Mouse (Mus musculus) stomach, postnatal 0 days (tissue): ENCODE data around the gene Prr22.

Experiments used
- CTCF ChIP-seq: IDR thresholded peaks from 2 replicates; pipeline ENCODE4 v1.5.1; 2016; ENCODE audit warnings: antibody characterized with exemption, low read depth, mild to moderate bottlenecking, moderate library complexity
- EP300 ChIP-seq: optimal IDR thresholded peaks from 2 replicates; pipeline ENCODE3; 2016; ENCODE audit warnings: antibody characterized with exemption

DNA sequence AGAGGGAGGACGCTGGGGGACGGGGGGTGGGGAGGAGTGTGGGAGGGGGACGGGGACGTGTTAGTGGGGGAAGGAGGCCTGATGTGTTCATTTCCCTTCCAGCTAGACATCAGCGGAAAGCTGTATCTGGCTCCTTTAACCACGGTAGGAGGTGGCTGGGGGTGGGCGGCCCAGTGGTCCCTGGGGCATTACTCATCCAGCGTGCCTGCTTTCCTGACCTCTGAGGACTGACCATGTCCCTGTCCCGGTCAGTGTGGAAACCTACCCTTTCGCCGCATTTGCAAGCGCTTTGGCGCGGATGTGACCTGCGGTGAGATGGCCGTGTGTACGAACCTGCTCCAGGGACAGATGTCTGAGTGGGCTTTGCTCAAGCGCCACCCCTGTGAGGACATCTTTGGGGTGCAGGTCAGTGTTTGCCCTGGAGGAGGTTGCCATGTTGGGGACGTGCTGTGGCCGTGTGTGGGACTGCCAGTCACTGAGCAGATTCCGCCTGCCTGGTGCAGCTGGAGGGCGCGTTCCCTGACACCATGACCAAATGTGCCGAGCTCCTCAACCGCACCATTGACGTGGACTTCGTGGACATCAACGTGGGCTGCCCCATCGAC is 2.4 kb upstream of the Prr22 start:
- TF ChIP-seq CTCF = no peak
- TF ChIP-seq EP300 = no peak
